Mouse (Mus musculus) heart, embryonic 16.5 days (tissue): ENCODE data around the gene Ptges2. TPM values are rescaled to one million over a fixed set of nuclear protein-coding genes. Genes with fewer than 3 reads are reported as not detected.

ENCODE experiments used
- ATAC-seq: fragments of 200-750 bp; cut with Nextera tagmentation; replicated peaks from 2 replicates; pipeline ENCODE4 v1.8.0; 2017; ENCODE audit warnings: moderate number of reproducible peaks; ENCODE audit not compliant: insufficient read depth, low FRiP score; ENCODE audit errors: extremely low read depth
- H3K27ac ChIP-seq: fragments of 300-500 bp; sonication (generic); 2 replicates; pipeline ENCODE4 v1.5.1; 2014; ENCODE audit warnings: mild to moderate bottlenecking, low read length, control low read depth, moderate library complexity
- H3K27me3 ChIP-seq: fragments of 300-500 bp; sonication (generic); 2 replicates; pipeline ENCODE4 v1.6.1; 2014; ENCODE audit warnings: low read length, mixed read lengths; ENCODE audit not compliant: control insufficient read depth, insufficient read depth
- H3K36me3 ChIP-seq: fragments of 300-500 bp; sonication (generic); 2 replicates; pipeline ENCODE4 v1.6.1; 2014; ENCODE audit not compliant: control insufficient read depth, insufficient read depth
- H3K4me1 ChIP-seq: fragments of 300-500 bp; sonication (generic); 2 replicates; pipeline ENCODE4 v1.6.1; 2014; ENCODE audit warnings: low read length, mixed read lengths; ENCODE audit not compliant: control insufficient read depth, insufficient read depth
- H3K4me2 ChIP-seq: fragments of 300-500 bp; sonication (generic); 2 replicates; pipeline ENCODE4 v1.6.1; 2014; ENCODE audit warnings: low read depth, mild to moderate bottlenecking, control low read depth, low read length
- H3K4me3 ChIP-seq: fragments of 300-500 bp; sonication (generic); 2 replicates; pipeline ENCODE4 v1.5.1; 2014; ENCODE audit warnings: mild to moderate bottlenecking, control low read depth, low read length
- H3K9ac ChIP-seq: fragments of 300-500 bp; sonication (generic); 2 replicates; pipeline ENCODE4 v1.6.1; 2014; ENCODE audit warnings: low read length, control low read depth
- H3K9me3 ChIP-seq: fragments of 300-500 bp; sonication (generic); replicated peaks from 2 replicates; pipeline ENCODE4 v1.6.1; 2016; ENCODE audit warnings: low read length; ENCODE audit not compliant: control insufficient read depth
- WGBS: fragments of 180-500 bp; shearing (Covaris S2); extraction: QIAGEN DNeasy Blood & Tissue Kit; methylation state at CpG from one replicate; pipeline ENCODE4 v1.1.7; 2014; 5-methylcytosine and 5-hydroxymethylcytosine counted together
- polyA plus RNA-seq: library from polyadenylated mRNA; unstranded; fragments of >200 nt; fragmentation: Nextera tagmentation; extraction: Ambion mirVana; gene quantifications from 2 replicates; pipeline ENCODE4 v1.2.1, GENCODE M21; 2015

The Ptges2 gene
- polyA plus RNA-seq, result 44.2 and 50.7 TPM in 2 replicates

GRCm38 (mm10) chr2:32395484-32395945 is at the start of gene Ptges2:
TSS of gene Ptges2 (plus strand) at chr2:32395896.
- peak within 1 kb of the TSS; percentile 91 for H3K4me2 ChIP-seq
- H3K4me3 ChIP-seq, result peak within 1 kb of the TSS; percentile 87
- H3K9me3 ChIP-seq, result no peaks in the 10 kb centered on the region
- WGBS, result under 1% methylated on average over 31 of the region's 31 CpGs
- no peaks in the 10 kb centered on the region for H3K27me3 ChIP-seq
- H3K27ac ChIP-seq, result peak within 1 kb of the TSS; percentile 90
- ATAC-seq, result peak; percentile 89
- peaks cover under 1% of the 10 kb centered on the region; the same call in 1 of the 2 replicates for H3K36me3 ChIP-seq
- H3K9ac ChIP-seq, result peak within 1 kb of the TSS; percentile 91
- peaks cover 14% of the 10 kb centered on the region for H3K4me1 ChIP-seq

DNA sequence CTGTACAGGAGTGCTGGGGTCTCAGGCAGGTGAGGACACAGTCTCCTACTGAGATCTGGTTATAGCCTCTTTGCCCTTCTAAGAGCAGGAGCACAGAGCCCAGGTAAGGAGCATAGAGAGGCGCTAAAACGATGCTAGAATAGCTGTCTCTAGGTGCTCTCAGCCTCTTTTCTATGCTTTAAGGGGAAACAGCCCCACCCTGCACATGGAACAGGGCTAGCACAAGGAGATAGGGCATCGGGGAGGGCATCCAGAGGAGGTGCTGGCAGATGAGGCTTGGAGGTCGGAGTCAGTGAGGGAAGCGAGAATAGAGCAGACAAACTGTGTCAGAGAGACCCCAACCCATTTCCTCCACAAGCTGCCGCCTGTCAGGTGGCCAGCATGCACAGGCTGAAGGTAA is 48.7 kb upstream of the Ptges2 start:
- Histone ChIP-seq H3K36me3 (no peaks in the 10 kb centered on the region), H3K27me3 (peaks cover 8% of the 10 kb centered on the region), H3K4me3 (no peak overlapping the region), H3K9ac (no peak overlapping the region), H3K4me2 (no peak overlapping the region), H3K9me3 (no peaks in the 10 kb centered on the region), H3K27ac (no peak overlapping the region), H3K4me1 (no peaks in the 10 kb centered on the region)
- 67% methylated on average over 6 of the region's 6 CpGs for WGBS
- ATAC-seq, result no peak

DNA sequence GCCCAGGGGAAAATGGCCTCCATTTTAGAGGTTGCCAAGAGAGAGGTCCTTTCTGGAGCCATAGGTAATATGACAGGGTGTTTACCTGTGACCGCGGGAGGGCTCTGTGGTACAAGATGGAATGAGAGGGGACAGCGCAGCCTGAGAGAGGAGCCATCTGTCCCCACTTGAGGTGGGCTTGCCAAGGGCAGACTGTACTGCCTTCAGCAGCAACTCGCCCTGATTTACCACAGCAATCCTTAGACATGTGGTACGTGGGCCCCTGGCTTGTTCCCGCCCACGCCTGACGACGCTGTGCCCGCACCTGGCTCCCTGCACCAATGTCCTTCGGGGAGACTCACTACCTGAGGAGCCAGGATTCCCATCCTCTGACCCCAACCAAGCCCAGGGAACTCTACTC is 47.4 kb upstream of the Ptges2 start:
- Histone ChIP-seq H3K27ac (no peak overlapping the region), H3K27me3 (peaks cover 8% of the 10 kb centered on the region), H3K9ac (no peak overlapping the region), H3K4me1 (peaks cover 6% of the 10 kb centered on the region), H3K4me3 (no peak overlapping the region), H3K36me3 (no peaks in the 10 kb centered on the region), H3K9me3 (no peaks in the 10 kb centered on the region), H3K4me2 (no peak overlapping the region)
- ATAC-seq, result no peak
- WGBS, result 76% methylated on average over 11 of the region's 11 CpGs

DNA sequence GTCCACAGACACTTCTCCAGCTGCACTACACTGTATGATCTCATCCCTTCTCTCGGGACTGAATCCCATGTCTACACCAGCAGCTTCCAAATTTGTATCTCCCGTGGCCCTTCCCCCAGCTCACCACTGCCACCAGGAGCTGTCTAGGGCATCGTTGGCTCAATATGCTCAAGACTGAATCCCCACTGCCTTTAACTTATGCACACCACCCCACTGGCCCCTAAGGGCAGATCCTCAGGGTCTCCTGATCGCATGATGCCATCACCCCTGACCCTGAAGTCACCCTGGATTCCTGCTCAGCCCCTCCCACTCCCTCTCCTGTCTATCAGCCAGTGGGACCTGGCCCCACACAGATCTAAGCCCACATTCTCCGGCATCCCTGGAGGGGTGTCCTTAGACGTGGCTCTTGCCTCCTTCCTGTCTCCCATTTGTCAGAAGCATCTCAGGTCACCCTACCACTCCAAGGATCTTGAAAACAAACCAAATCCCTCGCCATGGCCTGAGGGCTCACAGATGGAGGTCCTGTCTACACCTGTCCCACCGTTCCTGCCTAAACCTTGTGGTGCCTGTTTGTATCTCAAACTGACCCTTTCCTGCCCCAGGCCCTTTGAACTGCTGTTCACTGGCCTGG is 46.0 kb upstream of the Ptges2 start:
- no peak for ATAC-seq
- Histone ChIP-seq H3K4me1 (peaks cover 16% of the 10 kb centered on the region), H3K4me3 (no peak overlapping the region), H3K9ac (no peak overlapping the region), H3K36me3 (no peaks in the 10 kb centered on the region), H3K27me3 (peaks cover 8% of the 10 kb centered on the region), H3K4me2 (no peak overlapping the region), H3K27ac (no peak overlapping the region), H3K9me3 (no peaks in the 10 kb centered on the region)
- 47% methylated on average over 8 of the region's 8 CpGs for WGBS

DNA sequence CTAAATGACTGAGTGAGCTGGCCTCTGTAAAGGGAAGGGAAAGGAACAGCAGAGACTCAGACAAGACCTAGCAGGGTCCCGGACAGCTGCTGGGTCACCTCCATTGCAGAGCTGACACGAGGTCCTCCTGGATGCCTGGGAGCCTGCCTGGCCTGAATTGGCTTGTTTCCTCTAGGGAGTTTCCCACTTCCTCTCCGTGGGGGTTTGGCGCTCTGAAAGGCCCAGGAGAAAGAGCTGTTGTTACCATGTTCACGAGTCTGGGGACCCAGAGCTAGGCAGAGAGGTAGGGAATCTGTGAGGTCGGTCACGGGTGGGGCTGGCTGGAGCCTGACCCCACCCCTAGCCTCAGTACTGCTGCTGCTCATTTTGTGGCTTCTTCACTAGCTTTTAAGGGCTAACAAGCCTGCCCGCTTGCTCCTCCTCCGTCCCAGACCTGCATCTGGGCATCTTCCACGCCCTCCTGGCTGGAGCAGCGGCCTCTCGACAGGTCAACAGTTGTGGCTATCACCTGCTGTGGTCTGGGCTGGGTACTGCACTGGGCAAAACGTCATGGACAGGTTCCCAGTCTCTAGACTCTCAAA is 45.1 kb upstream of the Ptges2 start:
- Histone ChIP-seq H3K4me1 (peaks cover 18% of the 10 kb centered on the region), H3K4me2 (no peak overlapping the region), H3K27ac (no peak overlapping the region), H3K36me3 (no peaks in the 10 kb centered on the region), H3K9me3 (no peaks in the 10 kb centered on the region), H3K27me3 (peaks cover 8% of the 10 kb centered on the region), H3K9ac (no peak overlapping the region), H3K4me3 (no peak overlapping the region)
- WGBS, result 47% methylated on average over 13 of the region's 13 CpGs
- no peak for ATAC-seq

DNA sequence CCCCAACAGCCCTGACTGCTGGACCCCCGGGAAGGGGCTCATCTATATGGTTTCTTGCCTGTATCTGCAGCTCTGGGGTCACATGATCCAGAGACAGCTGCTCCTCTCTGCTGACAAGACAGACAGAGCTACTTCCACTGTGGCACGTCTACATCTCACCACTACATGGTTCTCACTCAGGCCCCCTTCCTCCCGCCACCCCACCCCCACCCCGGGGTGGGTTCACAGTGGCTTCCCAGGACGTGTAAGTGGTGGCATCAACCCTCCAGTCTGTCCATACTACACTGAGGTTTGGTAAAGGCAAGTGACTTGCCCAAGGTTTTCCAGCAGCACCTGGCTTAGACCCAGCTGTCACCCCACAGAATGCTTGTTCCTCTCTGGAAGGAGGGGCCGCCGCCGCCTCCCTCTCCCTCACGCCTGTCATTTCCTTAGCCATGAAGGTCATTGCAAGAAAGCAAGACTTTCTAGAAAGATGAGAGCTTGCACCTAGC is 44.2 kb upstream of the Ptges2 start:
- Histone ChIP-seq H3K4me2 (peak overlapping the region; percentile 98), H3K4me1 (peaks cover 18% of the 10 kb centered on the region), H3K36me3 (no peaks in the 10 kb centered on the region), H3K9ac (no peak overlapping the region), H3K27me3 (peaks cover 8% of the 10 kb centered on the region), H3K27ac (no peak overlapping the region), H3K9me3 (no peaks in the 10 kb centered on the region), H3K4me3 (no peak overlapping the region; the same call in 1 of the 2 replicates)
- 50% methylated on average over 9 of the region's 9 CpGs for WGBS
- no peak for ATAC-seq

DNA sequence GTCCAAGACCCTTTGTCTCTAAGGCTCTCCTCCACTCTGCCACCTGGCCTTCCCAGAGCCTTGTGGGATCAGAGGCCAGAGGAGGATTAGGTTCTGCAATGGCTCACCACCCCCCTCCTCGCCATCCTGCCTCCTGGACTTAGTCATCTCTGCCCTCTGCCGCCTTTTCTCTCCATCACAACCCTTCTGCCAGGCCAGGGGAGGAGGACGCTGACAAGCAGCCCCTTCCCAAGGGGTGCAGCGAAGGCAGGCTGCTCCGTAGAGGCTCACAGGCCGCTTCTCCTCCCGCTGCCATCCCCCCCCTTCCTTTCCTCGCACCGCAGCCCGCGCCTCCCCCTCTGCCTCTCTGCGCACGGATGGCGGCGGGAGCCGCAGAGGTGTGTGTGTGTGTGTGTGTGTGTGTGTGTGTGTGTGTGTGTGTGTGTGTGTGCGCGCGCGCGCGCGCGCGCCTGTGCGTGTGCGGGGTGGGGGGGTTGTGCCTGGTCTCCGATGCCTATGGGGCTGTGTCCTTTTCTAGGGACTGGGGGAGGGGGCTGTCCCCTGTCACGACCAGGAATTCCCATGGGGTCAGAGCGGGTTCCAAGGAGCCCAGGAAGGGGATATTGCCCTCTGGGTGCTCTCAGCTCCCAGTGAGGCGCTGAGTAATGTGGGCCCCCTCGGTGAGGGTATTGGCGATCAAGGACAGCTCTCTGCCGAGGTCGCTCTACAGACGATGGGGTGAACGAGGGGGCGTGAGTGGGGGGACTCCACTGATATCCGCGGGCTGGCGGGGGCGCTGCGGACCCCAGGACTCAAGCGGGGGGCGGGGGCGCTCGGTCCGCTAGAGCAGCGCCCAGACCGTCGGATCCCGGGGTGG is 43.3 kb upstream of the Ptges2 start, which contains the start of gene Ciz1:
Ciz1 (plus strand) TSS at position 177 of the 856 bp plus-strand sequence.
- Histone ChIP-seq H3K36me3 (no peaks in the 10 kb centered on the region), H3K4me2 (peak within 1 kb of the TSS; percentile 98), H3K9me3 (no peaks in the 10 kb centered on the region), H3K27me3 (peaks cover 8% of the 10 kb centered on the region), H3K4me3 (peak within 1 kb of the TSS; percentile 65), H3K9ac (peak within 1 kb of the TSS; percentile 79), H3K4me1 (peaks cover 18% of the 10 kb centered on the region), H3K27ac (no peak within 1 kb of the TSS)
- WGBS, result 2% methylated on average over 45 of the region's 52 CpGs
- peak; percentile 24 for ATAC-seq

GRCm38 (mm10) chr2:32353007-32353542 is 42.6 kb upstream of the Ptges2 start, which contains the start of gene Dnm1:
TSS of gene Dnm1 (minus strand) at chr2:32353338.
- Histone ChIP-seq H3K4me2 (peak within 1 kb of the TSS; percentile 98), H3K27ac (no peak within 1 kb of the TSS), H3K36me3 (no peaks in the 10 kb centered on the region), H3K4me3 (peak within 1 kb of the TSS; percentile 65), H3K4me1 (peaks cover 18% of the 10 kb centered on the region), H3K9ac (peak within 1 kb of the TSS; percentile 79), H3K27me3 (peaks cover 8% of the 10 kb centered on the region), H3K9me3 (no peaks in the 10 kb centered on the region)
- ATAC-seq, result peak; percentile 67
- WGBS, result under 1% methylated on average over 63 of the region's 63 CpGs
